Mouse (Mus musculus) megakaryocyte progenitor cell, adult 5-6 weeks (primary cell): ENCODE measurements around the gene Gm49510. TPM values are rescaled to one million over a fixed set of nuclear protein-coding genes. Genes with fewer than 3 reads are reported as not detected.

ENCODE experiments used
- ATAC-seq: replicated peaks from 2 replicates; pipeline ENCODE4 v1.8.0; 2016; ENCODE audit warnings: mild to moderate bottlenecking, moderate TSS enrichment, inconsistent platforms; ENCODE audit not compliant: poor library complexity
- total RNA-seq, 2 experiments: library from RNA; stranded (forward) in 1 of 2; stranded (reverse) in 1 of 2; fragments of 157-497, 149-512 nt in 1 of 2; fragments of 200-1000 nt in 1 of 2; gene quantifications; 2 replicates each; pipeline versions ENCODE4 v1.2.3 to v1.2.4; 2015 to 2017

Gm49510 gene
- total RNA-seq, 2 experiments from 2014 or later, result 1.2 TPM; not detected in 1

- ATAC-seq, result no peak
These were observed 21.6 kb upstream of the Gm49510 start for GRCm38 (mm10) chr15:78877810-78878390.

- ATAC-seq, result peak; percentile 53
These were observed 20.5 kb upstream of the Gm49510 start for GRCm38 (mm10) chr15:78878792-78879516.

GRCm38 (mm10) chr15:78880432-78880831, 19.0 kb upstream of the Gm49510 start:
- ATAC-seq, result no peak

GRCm38 (mm10) chr15:78881828-78882227, 17.6 kb upstream of the Gm49510 start:
- ATAC-seq, result no peak

GRCm38 (mm10) chr15:78889401-78889853, 10.0 kb upstream of the Gm49510 start:
- no peak for ATAC-seq

GRCm38 (mm10) chr15:78892440-78892839, 7.0 kb upstream of the Gm49510 start:
- ATAC-seq, result no peak

GRCm38 (mm10) chr15:78894726-78895125, 4.7 kb upstream of the Gm49510 start:
- ATAC-seq, result peak; percentile 26; the same call in 1 of the 2 replicates

GRCm38 (mm10) chr15:78895741-78896140, 3.7 kb upstream of the Gm49510 start:
- no peak for ATAC-seq

GRCm38 (mm10) chr15:78896149-78896548, 3.3 kb upstream of the Gm49510 start:
- peak; percentile 29 for ATAC-seq

- peak; percentile 18 for ATAC-seq
These were observed 2.0 kb upstream of the Gm49510 start for GRCm38 (mm10) chr15:78897488-78897887.

GRCm38 (mm10) chr15:78898507-78899001, 913 bp upstream of the Gm49510 start:
- no peak for ATAC-seq

GRCm38 (mm10) chr15:78899740-78900584, 495 bp downstream of the Gm49510 start, which contains the start of gene Sh3bp1:
TSS of gene Sh3bp1 (plus strand) at chr15:78899768.
- peak; percentile 35 for ATAC-seq

GRCm38 (mm10) chr15:78900585-78901421, 1.3 kb downstream of the Gm49510 start:
- no peak for ATAC-seq

GRCm38 (mm10) chr15:78901422-78901789, 1.9 kb downstream of the Gm49510 start:
- no peak for ATAC-seq

GRCm38 (mm10) chr15:78903243-78903642, 3.8 kb downstream of the Gm49510 start:
- ATAC-seq, result peak; percentile 63

- ATAC-seq, result no peak
These were observed 8.9 kb downstream of the Gm49510 start for GRCm38 (mm10) chr15:78908399-78908798.

- ATAC-seq, result no peak
These were observed 9.5 kb downstream of the Gm49510 start for GRCm38 (mm10) chr15:78908982-78909381.

GRCm38 (mm10) chr15:78912040-78912439, 12.6 kb downstream of the Gm49510 start:
- ATAC-seq, result peak; percentile 22; the same call in 1 of the 2 replicates

- peak; percentile 90 for ATAC-seq
These were observed 14.2 kb downstream of the Gm49510 start, which contains the start of gene Pdxp for GRCm38 (mm10) chr15:78913632-78914090. TSS of gene Pdxp (plus strand) at chr15:78913919.
